Mouse (Mus musculus) megakaryocyte, embryonic 14.5 days (primary cell): ENCODE results near the gene Copz1.

Experiments
- FLI1 ChIP-seq: IDR thresholded peaks from 2 replicates; pipeline ENCODE4 v1.6.1; 2012; ENCODE audit warnings: low read length, inconsistent platforms, mixed read lengths
- GATA1 ChIP-seq: IDR thresholded peaks from 3 replicates; pipeline ENCODE4 v1.6.1; 2012; ENCODE audit warnings: mixed read lengths, low read length, inconsistent platforms, borderline replicate concordance

- TF ChIP-seq GATA1 (no peak), FLI1 (no peak)
Measured at GRCm38 (mm10) chr15:103224161-103224560, 48.4 kb upstream of the Copz1 start.
